Mouse (Mus musculus) bone marrow macrophage, adult 2 months (primary cell): ENCODE measurements around the gene 2310030G06Rik.

ENCODE experiments used
- CTCF ChIP-seq: IDR thresholded peaks from 2 replicates; pipeline ENCODE4 v1.5.1; 2012; ENCODE audit warnings: low read depth, mild to moderate bottlenecking, low read length, moderate library complexity
- POLR2A ChIP-seq: IDR thresholded peaks from 2 replicates; pipeline ENCODE4 v1.6.1; 2012; ENCODE audit warnings: mild to moderate bottlenecking, low read depth, low read length, borderline replicate concordance

- no peak for TF ChIP-seq POLR2A
- no peak for TF ChIP-seq CTCF
Observed at GRCm38 (mm10) chr9:50692626-50693580, 53.4 kb downstream of the 2310030G06Rik start.
